Mouse (Mus musculus) CH12.LX (cell line): ENCODE measurements around the gene Grid2. TPM values are rescaled to one million over a fixed set of nuclear protein-coding genes. Genes with fewer than 3 reads are reported as not detected.
A peak's percentile ranks its signal among the peaks of the same experiment; 100 is the strongest.

Source experiments
- DNase-seq: peaks from one replicate; pipeline ENCODE4 v3.0.0-alpha.2; 2013; ENCODE audit errors: extremely low read depth
- H3K27ac ChIP-seq: 2 replicates; pipeline ENCODE4 v1.5.1; 2012; ENCODE audit warnings: low read depth, mild to moderate bottlenecking, control low read depth, moderate library complexity; ENCODE audit not compliant: insufficient read depth
- H3K27me3 ChIP-seq: replicated peaks from 2 replicates; pipeline ENCODE3; 2012; ENCODE audit warnings: inconsistent platforms
- H3K36me3 ChIP-seq, 2 experiments: replicated peaks in 1 of 2; 2 replicates each; pipeline versions ENCODE3 to v1.6.1; 2012; ENCODE audit warnings: inconsistent platforms in 1 of 2, low read length in 1 of 2, mild to moderate bottlenecking in 1 of 2, mixed read lengths in 1 of 2, moderate library complexity in 1 of 2; ENCODE audit not compliant: control insufficient read depth in 1 of 2, insufficient read depth in 1 of 2
- H3K4me1 ChIP-seq, 2 experiments: 2 replicates each; pipeline ENCODE4 v1.6.1; 2012; ENCODE audit warnings: inconsistent platforms in 1 of 2, moderate library complexity in 1 of 2; ENCODE audit not compliant: insufficient read depth in 2 of 2, control insufficient read depth in 1 of 2
- H3K4me2 ChIP-seq: 2 replicates; pipeline ENCODE4 v1.6.1; 2012; ENCODE audit warnings: low read depth, mild to moderate bottlenecking, control low read depth; ENCODE audit not compliant: poor library complexity, insufficient read depth, severe bottlenecking
- H3K4me3 ChIP-seq, 3 experiments: fragments of 150-350 bp in 1 of 3; sonication (generic) in 1 of 3; replicated peaks in 1 of 3; 2 replicates each; pipeline versions ENCODE3 to v1.5.1; 2011 to 2012; ENCODE audit warnings: low read depth in 2 of 3, low read length in 2 of 3, mild to moderate bottlenecking in 2 of 3, moderate library complexity in 2 of 3, control low read depth in 1 of 3, improper control_type of control experiment in 1 of 3, inconsistent platforms in 1 of 3, mixed read lengths in 1 of 3; ENCODE audit not compliant: poor library complexity in 1 of 3
- H3K79me2 ChIP-seq: replicated peaks from 2 replicates; pipeline ENCODE4 v1.6.1; 2012; ENCODE audit warnings: mild to moderate bottlenecking, moderate library complexity; ENCODE audit not compliant: control insufficient read depth, poor library complexity, insufficient read depth, severe bottlenecking; ENCODE audit errors: extremely low read depth
- H3K9ac ChIP-seq: 2 replicates; pipeline ENCODE4 v1.6.1; 2012; ENCODE audit warnings: low read depth, mild to moderate bottlenecking, control low read depth, moderate library complexity; ENCODE audit not compliant: insufficient read depth
- H3K9me3 ChIP-seq: replicated peaks from 2 replicates; pipeline ENCODE3; 2012; ENCODE audit warnings: low read length, inconsistent platforms, mixed read lengths
- CHD2 ChIP-seq: IDR thresholded peaks from 2 replicates; pipeline ENCODE4 v1.6.1; 2011; ENCODE audit warnings: low read length, improper control_type of control experiment
- CTCF ChIP-seq, 2 experiments: IDR thresholded peaks in 1 of 2; conservative IDR thresholded peaks in 1 of 2; 2 replicates each; pipeline ENCODE4 v1.5.1; 2011 to 2012; ENCODE audit warnings: low read depth in 2 of 2, low read length in 2 of 2, improper control_type of control experiment in 1 of 2, inconsistent platforms in 1 of 2, mild to moderate bottlenecking in 1 of 2, moderate library complexity in 1 of 2
- E2F4 ChIP-seq: IDR thresholded peaks from 2 replicates; pipeline ENCODE4 v1.6.1; 2011; ENCODE audit warnings: low read depth, low read length, improper control_type of control experiment; ENCODE audit not compliant: insufficient replicate concordance
- EP300 ChIP-seq: IDR thresholded peaks from 2 replicates; pipeline ENCODE4 v1.6.1; 2011; ENCODE audit warnings: low read length, improper control_type of control experiment
- GABPA ChIP-seq: IDR thresholded peaks from 2 replicates; pipeline ENCODE4 v1.6.1; 2012; ENCODE audit warnings: low read depth, low read length, improper control_type of control experiment, inconsistent platforms; ENCODE audit not compliant: insufficient replicate concordance
- IRF4 ChIP-seq: IDR thresholded peaks from 2 replicates; pipeline ENCODE4 v1.6.1; 2014; ENCODE audit warnings: low read depth, mild to moderate bottlenecking, inconsistent platforms, low read length, improper control_type of control experiment
- JUN ChIP-seq: IDR thresholded peaks from 2 replicates; pipeline ENCODE4 v1.6.1; 2011; ENCODE audit warnings: low read depth, mild to moderate bottlenecking, low read length, improper control_type of control experiment, moderate library complexity; ENCODE audit not compliant: insufficient read depth
- JUND ChIP-seq: conservative IDR thresholded peaks from 2 replicates; pipeline ENCODE4 v1.6.1; 2011; ENCODE audit warnings: low read depth, low read length, improper control_type of control experiment
- KAT2A ChIP-seq: IDR thresholded peaks from 2 replicates; pipeline ENCODE4 v1.6.1; 2012; ENCODE audit warnings: low read length, improper control_type of control experiment, inconsistent platforms; ENCODE audit not compliant: insufficient replicate concordance
- MAX ChIP-seq: IDR thresholded peaks from 2 replicates; pipeline ENCODE4 v1.6.1; 2011; ENCODE audit warnings: low read length, improper control_type of control experiment
- MAZ ChIP-seq: IDR thresholded peaks from 2 replicates; pipeline ENCODE4 v1.6.1; 2012; ENCODE audit warnings: low read depth, mild to moderate bottlenecking, inconsistent platforms, low read length, improper control_type of control experiment, moderate library complexity
- MEF2A ChIP-seq: IDR thresholded peaks from 2 replicates; pipeline ENCODE4 v1.6.1; 2014; ENCODE audit warnings: low read depth, mild to moderate bottlenecking, inconsistent platforms, low read length, improper control_type of control experiment, borderline replicate concordance
- NRF1 ChIP-seq: IDR thresholded peaks from 2 replicates; pipeline ENCODE4 v1.6.1; 2014; ENCODE audit warnings: low read depth, mild to moderate bottlenecking, inconsistent platforms, low read length, improper control_type of control experiment, moderate library complexity
- POLR2A ChIP-seq: IDR thresholded peaks from 2 replicates; pipeline ENCODE4 v1.6.1; 2011; ENCODE audit warnings: low read depth, mild to moderate bottlenecking, improper control_type of control experiment, low read length
- RAD21 ChIP-seq: IDR thresholded peaks from 2 replicates; pipeline ENCODE4 v1.6.1; 2011; ENCODE audit warnings: low read depth, mild to moderate bottlenecking, low read length, improper control_type of control experiment, moderate library complexity
- SIN3A ChIP-seq: IDR thresholded peaks from 2 replicates; pipeline ENCODE4 v1.6.1; 2012; ENCODE audit warnings: low read length, improper control_type of control experiment, inconsistent platforms
- TBP ChIP-seq: conservative IDR thresholded peaks from 2 replicates; pipeline ENCODE4 v1.6.1; 2011; ENCODE audit warnings: low read depth, low read length, improper control_type of control experiment
- TCF12 ChIP-seq: IDR thresholded peaks from 2 replicates; pipeline ENCODE4 v1.6.1; 2014; ENCODE audit warnings: low read depth, mild to moderate bottlenecking, inconsistent platforms, low read length, improper control_type of control experiment
- UBTF ChIP-seq: IDR thresholded peaks from 2 replicates; pipeline ENCODE4 v1.6.1; 2012; ENCODE audit warnings: low read depth, mild to moderate bottlenecking, inconsistent platforms, low read length, improper control_type of control experiment, moderate library complexity
- USF1 ChIP-seq: IDR thresholded peaks from 2 replicates; pipeline ENCODE4 v1.6.1; 2014; ENCODE audit warnings: low read depth, mild to moderate bottlenecking, inconsistent platforms, low read length, improper control_type of control experiment
- USF2 ChIP-seq: conservative IDR thresholded peaks from 2 replicates; pipeline ENCODE4 v1.6.1; 2011; ENCODE audit warnings: low read depth, low read length, improper control_type of control experiment
- ZMIZ1 ChIP-seq: IDR thresholded peaks from 2 replicates; pipeline ENCODE4 v1.6.1; 2012; ENCODE audit warnings: low read depth, mild to moderate bottlenecking, inconsistent platforms, low read length, improper control_type of control experiment
- ZNF384 ChIP-seq: IDR thresholded peaks from 2 replicates; pipeline ENCODE4 v1.6.1; 2012; ENCODE audit warnings: low read depth, low read length, improper control_type of control experiment, inconsistent platforms
- dilution Hi-C: fragments of 300-500 bp; cut with MboI; formaldehyde crosslinking; loops from 2 replicates; pipeline ENCODE4 v1.14.3; 2020; ENCODE audit warnings: low sequenced_read_pairs; ENCODE audit not compliant: extremely low pct_unique_long_range_greater_than_20kb, extremely low pct_ligation_motif_present
- in situ Hi-C: fragments of 300-500 bp; cut with MboI; formaldehyde crosslinking; loops from 3 replicates; pipeline ENCODE4 v1.14.3; 2019; ENCODE audit warnings: low sequenced_read_pairs, low pct_ligation_motif_present, low pct_unique_long_range_greater_than_20kb, mixed read lengths
- polyA plus RNA-seq: library from polyadenylated mRNA; unstranded; fragments of >175 nt; gene quantifications from 2 replicates; pipeline ENCODE4 v1.2.1, GENCODE M21; 2012; ENCODE audit warnings: low read depth; ENCODE audit not compliant: insufficient read length
- total RNA-seq, 2 experiments: library from RNA; depleted of rRNA; stranded (reverse); fragments of 300-350 nt in 1 of 2; fragments of >200 nt in 1 of 2; gene quantifications; 2 replicates each; pipeline ENCODE4 v1.2.3; 2012 to 2014

Grid2 gene
- total and polyA plus RNA-seq, 3 experiments, result not detected

- no peaks in the 10 kb centered on the region for H3K4me1 ChIP-seq
- no peaks in the 10 kb centered on the region for H3K27me3 ChIP-seq
- no peak for TF ChIP-seq IRF4
- no peak for TF ChIP-seq CTCF (conservative IDR thresholded peaks at IDR 0.05 in 1 of 2, IDR thresholded peaks at IDR 0.05 in 1 of 2; ENCODE audit: low read depth in 2 of 2, low read length in 2 of 2)
- TF ChIP-seq ZNF384, result no peak
- TF ChIP-seq MEF2A, result no peak
- TF ChIP-seq USF2, result no peak
- TF ChIP-seq CHD2, result peak; percentile 82
- H3K9ac ChIP-seq, result no peak overlapping the region
- H3K9me3 ChIP-seq, result peaks cover 37% of the 10 kb centered on the region
- dilution Hi-C loops (no loop called here), in situ Hi-C loops (no loop called here)
- no peak for DNase-seq
- H3K79me2 ChIP-seq, result no peaks in the 10 kb centered on the region
- no peak overlapping the region for H3K27ac ChIP-seq
- no peaks in the 10 kb centered on the region for H3K36me3 ChIP-seq
- H3K4me3 ChIP-seq, result no peak overlapping the region
- H3K4me2 ChIP-seq, result no peak overlapping the region
These were observed 1024.3 kb downstream of the Grid2 start for GRCm38 (mm10) chr6:64279927-64280326.

DNA sequence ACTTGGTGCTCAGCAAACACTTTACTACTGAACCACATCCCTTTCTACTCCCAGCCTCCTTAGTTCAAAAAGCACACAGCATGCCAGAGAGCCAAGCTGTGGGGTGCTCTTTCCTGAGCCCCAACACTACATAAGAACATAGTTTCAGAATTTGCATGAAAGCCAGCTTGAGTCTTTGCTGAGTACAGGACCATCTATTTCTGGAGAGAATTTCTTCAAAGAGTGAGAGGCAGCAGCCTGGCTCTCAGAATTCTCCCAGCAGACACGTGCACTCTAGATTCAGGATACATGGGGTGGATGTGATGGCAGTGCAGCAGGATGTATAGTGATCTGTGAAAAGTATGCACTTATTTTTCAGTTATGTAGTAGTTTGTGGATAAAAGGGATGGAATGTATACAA is 1038.1 kb downstream of the Grid2 start:
- Histone ChIP-seq H3K79me2 (no peaks in the 10 kb centered on the region), H3K4me3 (no peak overlapping the region), H3K9ac (no peak overlapping the region), H3K27ac (no peak overlapping the region), H3K9me3 (peaks cover 35% of the 10 kb centered on the region), H3K4me1 (no peaks in the 10 kb centered on the region), H3K4me2 (no peak overlapping the region), H3K36me3 (no peaks in the 10 kb centered on the region), H3K27me3 (no peaks in the 10 kb centered on the region)
- TF ChIP-seq GABPA, result no peak
- TF ChIP-seq NRF1, result no peak
- TF ChIP-seq POLR2A, result no peak
- no peak for TF ChIP-seq UBTF
- TF ChIP-seq ZMIZ1, result no peak
- no peak for TF ChIP-seq TCF12
- no peak for TF ChIP-seq MAZ
- TF ChIP-seq CTCF (conservative IDR thresholded peaks at IDR 0.05 in 1 of 2, IDR thresholded peaks at IDR 0.05 in 1 of 2; ENCODE audit: low read depth in 2 of 2, low read length in 2 of 2), result no peak
- no peak for TF ChIP-seq JUND
- TF ChIP-seq MAX, result no peak
- TF ChIP-seq E2F4, result no peak
- in situ Hi-C loops (no loop called here), dilution Hi-C loops (no loop called here)
- DNase-seq, result no peak

GRCm38 (mm10) chr6:64297633-64298032 is 1042.0 kb downstream of the Grid2 start:
- DNase-seq, result no peak
- H3K36me3 ChIP-seq, result no peaks in the 10 kb centered on the region
- in situ Hi-C loops, result no loop called here
- H3K4me2 ChIP-seq, result no peak overlapping the region
- H3K27ac ChIP-seq, result no peak overlapping the region
- TF ChIP-seq E2F4 (no peak), KAT2A (no peak), RAD21 (no peak), EP300 (no peak), SIN3A (no peak), USF1 (no peak), TBP (no peak), JUN (no peak), IRF4 (no peak)
- no peaks in the 10 kb centered on the region for H3K79me2 ChIP-seq
- dilution Hi-C loops, result no loop called here
- H3K9me3 ChIP-seq, result peaks cover 21% of the 10 kb centered on the region
- H3K9ac ChIP-seq, result no peak overlapping the region
- no peaks in the 10 kb centered on the region for H3K4me1 ChIP-seq
- no peaks in the 10 kb centered on the region for H3K27me3 ChIP-seq
- no peak overlapping the region for H3K4me3 ChIP-seq
